Mouse (Mus musculus) frontal cortex, postnatal 10 days (tissue): ENCODE data around the gene Cdpf1.

Experiments used
- DNase-seq, 2 experiments: peaks; one replicate each; pipeline ENCODE4 v3.0.0; 2022; ENCODE audit warnings: low spot score in 2 of 2, mixed read lengths in 1 of 2

The Cdpf1 gene

DNA sequence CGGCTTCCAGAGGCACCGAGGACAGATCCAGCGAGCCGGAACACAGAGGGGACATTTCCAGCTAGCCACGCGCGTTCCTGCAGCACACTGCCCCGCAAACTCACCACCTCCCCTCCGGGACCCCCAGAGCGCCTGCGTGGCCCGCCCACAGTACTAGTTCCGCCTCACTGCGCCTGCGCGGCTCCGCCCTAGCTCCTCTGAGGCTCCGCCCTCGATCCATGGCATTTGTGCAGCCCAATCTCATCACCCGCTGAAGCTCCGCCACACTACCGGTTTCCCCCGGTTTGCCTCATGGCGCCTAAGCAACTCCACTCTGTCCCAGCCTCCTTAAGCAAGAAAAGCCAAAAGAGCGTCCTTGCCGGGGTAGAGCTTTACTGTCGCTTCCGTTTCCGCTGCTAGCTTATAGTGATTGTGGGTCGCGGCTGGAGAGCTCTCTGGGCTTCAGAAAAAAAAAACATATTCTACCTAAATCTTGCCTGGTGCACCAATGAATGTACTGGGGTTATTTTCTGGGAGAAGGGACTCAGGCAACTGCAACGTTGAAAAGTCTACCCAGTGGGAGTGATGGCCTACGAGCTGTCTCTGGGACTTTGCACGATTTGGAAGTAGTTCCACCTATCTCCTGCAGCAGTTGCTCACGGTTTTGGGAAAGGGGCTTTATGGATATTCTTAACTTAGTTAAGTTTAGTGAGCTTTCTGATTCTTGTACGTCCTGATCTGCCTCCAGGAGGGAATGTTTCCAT is at the start of gene Cdpf1:
Gene Cdpf1, minus strand, starts transcription at position 163 of the 743 bp plus-strand sequence.
- peak; percentile 97 to 99 for DNase-seq

DNA sequence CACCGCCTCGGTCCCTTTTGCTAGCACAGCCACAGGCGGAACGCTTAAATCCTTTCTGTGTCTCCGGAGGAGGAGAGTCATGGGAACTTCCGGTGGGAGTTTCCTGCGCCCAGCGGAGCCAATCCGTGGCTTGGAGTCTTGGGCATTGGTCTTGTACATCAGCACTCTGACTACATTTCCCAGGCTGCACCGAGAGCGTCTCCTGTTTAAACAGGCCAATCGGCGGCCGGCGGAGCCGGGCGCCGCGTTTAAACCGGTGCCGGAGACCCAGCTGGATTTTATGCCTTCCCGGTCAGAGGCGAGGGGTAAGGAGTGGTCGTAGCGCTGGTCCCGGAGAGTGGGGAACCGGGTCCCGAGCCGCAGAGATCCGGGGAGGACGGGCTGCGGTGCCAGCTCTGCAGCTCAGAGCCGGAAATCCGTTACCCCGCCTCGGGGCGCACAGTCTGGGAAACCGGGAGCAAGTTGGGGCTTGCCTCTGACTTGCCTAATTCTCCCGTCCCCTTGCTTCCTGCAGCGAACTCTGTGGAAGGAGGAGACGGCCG is 48.1 kb upstream of the Cdpf1 start, which contains the start of gene Gtse1:
Gene Gtse1, plus strand, starts transcription at position 256 of the 542 bp plus-strand sequence.
- DNase-seq, result peak; percentile 92 to 94

DNA sequence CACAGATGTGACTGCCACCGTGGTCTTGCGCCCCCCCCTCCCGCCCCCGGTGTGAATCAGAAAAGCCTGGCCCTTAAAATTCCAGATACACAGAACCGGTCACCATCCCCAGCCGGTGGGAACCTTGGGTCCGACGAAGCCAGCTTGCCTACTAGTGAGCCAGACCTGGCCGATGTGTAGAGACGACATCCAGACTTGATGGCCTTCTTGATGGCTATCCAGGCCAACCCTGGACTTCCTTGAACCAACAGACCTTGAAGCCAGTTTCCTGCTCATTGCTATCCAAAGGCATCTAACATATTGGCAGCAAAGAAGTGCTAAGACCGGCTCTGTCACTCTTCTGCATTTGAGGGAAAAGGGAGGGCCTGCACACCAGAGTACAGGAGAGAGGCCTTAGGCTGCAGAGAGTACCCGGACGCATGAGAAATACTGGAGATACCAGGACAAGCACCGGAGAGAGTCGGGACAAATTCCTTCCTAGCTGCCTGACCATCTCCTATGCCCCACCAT is 47.5 kb upstream of the Cdpf1 start:
- DNase-seq, result no peak

DNA sequence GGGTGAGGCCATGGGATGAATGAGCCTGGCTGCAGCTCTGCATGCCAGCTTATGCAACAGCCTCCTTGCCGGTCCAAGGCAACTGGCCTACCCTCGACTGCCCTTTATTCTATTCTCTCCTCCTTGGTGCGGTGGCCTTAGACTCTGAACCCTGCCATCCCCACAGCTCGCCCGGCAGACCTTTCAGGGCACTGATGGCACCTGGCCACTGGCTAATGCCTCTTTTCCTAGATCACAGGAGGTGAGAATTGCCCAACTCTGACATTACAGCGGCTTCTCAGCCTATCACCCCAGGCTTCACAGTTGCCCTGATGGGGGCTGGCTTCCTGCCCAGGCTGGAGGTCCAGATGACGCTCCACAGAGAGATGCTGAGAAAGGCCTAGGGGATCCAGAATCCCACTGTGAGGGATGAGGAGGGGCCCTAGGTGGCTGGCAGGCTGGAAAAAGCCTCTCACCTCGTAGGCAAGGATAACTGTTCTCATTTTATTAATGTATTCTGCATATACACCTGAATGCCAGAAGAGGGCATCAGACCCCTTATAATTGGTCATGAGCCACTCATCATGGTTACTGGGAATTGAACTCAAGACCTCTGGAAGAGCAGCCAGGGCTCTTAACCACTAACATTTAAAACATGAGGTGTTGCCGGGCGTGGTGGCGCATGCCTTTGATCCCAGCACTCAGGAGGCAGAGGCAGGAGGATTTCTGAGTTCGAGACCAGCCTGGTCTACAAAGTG is 40.3 kb upstream of the Cdpf1 start:
- DNase-seq, result no peak

DNA sequence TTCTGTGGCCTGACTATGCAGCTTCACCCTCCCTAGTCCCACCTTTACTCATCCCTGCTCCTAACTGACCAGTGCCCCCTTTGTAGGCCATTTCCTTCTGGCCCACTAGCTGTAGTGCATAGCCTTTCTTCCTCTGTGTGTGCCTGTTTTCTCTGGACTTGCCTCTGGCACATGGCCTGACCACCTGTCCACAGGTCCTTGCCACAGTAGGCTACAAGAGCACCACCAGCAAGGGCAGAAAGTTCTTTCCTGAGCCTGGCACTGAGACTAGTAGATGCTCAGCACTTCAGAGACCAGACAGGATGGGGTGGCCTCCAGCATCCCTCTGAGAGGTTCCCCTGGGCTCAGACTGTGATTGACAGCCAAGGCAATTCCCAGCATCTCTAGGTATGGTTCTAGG is 33.6 kb upstream of the Cdpf1 start:
- no peak for DNase-seq

DNA sequence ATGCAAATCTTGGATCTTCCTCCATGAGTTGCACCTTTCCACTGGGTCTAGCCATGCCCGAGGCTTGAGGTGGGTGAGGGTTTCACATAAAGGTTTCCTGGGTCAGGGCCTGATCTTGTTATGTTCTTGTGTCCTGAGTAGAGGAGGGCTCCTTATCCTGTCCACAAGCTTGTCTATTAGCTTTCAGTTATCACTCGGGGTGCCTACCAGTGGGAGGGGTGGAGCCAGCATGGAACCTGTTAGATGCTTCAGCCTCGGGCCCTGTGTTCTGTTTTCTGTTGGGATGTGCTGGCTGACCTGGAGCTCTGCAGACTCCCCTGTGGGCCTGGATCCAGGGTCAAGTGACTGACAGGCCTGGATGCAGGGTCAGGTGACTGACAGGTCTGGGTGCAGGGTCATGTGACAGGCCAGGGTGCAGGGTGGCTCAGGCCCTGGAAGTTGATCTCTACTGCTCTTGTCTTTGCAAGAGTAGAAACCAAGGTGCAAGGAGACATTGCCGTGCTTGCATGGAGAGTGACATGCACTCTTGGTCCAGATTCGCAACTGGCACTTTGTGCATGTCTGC is 30.4 kb upstream of the Cdpf1 start:
- DNase-seq, result no peak

DNA sequence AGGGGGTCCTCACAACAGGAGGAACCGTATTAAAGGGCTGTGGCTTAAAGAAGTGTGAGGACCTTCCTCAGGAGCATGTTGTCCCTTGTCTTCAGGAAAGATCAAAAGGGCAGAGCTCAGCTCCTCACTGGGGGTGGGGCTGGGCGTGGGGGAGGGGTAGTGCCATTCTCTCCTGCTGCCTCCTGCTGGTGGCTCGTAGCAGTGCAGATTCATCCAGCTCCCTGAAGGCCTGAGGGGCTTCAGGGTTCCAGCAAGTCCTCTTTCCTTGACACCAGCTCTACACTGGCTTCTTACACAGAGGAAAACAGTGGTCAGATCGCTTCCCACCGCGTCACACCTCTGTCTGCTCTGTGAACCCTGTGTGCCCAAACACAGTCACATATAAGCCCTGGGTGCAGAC is 29.5 kb upstream of the Cdpf1 start:
- DNase-seq, result no peak

DNA sequence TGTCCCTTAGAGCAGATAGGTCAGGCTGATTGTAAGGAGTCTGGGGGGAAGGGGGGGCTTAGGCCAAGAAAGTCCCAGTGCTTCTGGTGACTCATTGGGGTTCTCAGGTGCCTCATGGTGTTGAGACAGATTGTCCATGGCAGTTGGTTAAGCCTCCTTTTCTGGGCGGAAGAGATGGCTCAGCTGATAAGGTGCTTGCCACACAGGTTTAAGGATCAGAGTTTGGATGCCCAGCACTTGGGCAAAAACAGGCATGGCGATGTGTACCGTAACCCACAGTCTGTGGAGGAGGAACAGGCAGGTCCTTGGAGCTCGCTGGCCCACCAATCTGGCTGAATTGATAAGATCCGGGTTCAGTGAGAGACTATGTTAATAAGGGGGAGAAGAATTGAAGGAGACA is 25.4 kb upstream of the Cdpf1 start:
- no peak for DNase-seq

DNA sequence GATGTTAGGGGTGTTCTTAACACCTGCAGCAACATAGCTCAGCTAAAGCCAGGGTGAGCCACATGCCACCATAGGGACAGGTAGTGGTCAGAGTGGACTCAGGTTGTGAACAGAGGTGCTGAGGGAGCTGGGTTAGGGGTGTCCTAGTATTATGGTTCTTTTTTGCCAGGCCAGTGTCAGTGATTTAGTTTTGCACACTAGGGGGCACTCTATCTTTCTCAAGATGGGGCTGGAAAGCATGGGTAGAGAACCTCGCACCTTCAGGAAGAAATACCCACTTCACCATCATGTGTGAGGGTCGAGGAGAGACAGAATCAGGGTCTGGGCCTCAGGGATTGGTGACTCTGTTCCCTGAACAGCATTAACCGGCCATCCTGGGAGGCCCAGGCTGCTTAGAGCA is 23.8 kb upstream of the Cdpf1 start:
- DNase-seq, result no peak

DNA sequence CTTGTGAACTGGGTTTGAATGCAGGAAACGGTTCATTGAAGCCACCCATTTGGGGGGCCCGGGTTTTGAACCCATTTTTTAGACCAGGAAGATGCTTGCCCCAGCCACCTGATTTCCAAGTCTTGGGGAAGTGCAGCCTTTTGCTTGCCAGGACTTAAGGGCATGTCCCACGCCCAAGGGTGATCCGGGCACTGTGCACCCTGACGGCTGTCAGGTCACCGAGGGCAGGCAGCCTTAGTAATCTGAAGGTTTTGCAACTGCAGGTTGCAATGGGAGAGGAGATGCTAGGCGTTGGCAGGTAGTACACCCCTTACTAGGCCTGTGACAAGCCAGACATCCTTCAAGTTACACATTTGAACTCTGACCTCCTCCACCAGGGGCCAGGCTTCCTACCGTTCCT is 21.1 kb upstream of the Cdpf1 start:
- no peak for DNase-seq

DNA sequence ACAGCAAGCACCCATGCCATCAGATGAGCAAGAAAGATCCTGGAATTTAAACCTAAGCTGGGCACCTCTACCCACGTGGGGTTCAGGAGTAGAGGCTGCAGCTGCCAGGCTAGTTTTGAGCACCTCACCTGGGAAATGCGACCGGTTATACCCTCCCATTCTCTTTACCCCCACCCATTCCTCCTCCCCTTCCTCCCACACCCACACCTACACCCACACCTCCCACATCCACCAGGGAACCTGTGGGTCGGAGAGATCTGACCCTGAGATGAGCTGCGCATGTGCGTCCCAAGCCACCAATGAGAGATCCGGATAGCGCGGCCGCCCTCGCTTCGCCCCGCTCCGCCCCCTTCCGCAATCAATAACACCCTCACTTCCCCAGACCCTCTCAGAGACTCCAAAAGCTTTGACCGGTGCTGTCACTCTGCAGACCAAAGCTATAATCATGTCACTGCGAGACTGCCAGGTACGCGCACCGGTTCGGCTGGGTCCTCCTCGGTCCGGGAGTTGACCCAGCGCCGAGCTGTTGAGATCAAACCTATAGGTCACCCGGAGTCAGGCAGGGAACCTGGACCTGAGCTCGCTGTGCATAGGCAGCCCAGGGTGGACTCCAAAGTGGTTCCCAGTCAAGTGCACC is 20.6 kb upstream of the Cdpf1 start, which contains the start of gene Ttc38:
Gene Ttc38, plus strand, starts transcription at position 353 of the 637 bp plus-strand sequence.
- DNase-seq, result peak; percentile 57 to 70

DNA sequence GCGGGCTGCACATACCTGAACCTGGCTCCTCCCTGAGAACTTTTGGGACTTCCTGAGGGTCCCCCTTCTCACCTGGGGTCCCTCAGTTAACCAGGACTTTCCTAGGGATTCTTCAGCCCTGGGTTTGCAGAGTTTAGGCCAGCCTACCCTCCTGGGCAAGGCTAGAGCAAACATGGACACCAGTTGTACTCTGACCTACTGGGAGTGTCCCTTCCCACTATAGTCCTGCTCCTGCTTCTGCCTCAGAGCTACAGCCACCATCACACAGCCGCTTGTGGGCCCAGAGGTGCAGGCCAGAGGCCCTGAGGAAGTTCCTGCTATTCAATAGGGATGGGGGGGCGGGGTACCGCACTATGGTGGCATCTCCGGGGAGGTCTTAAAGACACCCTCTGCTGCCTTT is 18.0 kb upstream of the Cdpf1 start:
- DNase-seq, result no peak

DNA sequence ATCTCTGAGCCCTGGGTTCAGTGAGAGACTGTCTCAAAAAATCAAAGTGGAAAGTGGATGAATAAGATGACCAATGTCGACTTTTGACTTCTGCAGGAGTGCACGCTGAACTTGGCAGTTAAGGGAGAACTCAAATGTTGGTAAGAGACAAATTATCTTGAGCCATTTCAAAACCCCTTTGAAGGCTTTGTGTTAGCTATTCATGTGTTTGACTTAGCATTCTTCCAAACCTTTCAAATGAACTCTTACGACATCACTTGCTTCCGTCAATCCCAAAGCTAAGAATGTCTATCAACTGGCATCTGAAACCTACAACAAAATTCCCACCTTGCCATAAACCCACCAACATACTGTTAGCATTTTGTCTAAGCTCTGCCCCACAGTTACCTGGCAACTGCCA is 16.6 kb upstream of the Cdpf1 start:
- no peak for DNase-seq

DNA sequence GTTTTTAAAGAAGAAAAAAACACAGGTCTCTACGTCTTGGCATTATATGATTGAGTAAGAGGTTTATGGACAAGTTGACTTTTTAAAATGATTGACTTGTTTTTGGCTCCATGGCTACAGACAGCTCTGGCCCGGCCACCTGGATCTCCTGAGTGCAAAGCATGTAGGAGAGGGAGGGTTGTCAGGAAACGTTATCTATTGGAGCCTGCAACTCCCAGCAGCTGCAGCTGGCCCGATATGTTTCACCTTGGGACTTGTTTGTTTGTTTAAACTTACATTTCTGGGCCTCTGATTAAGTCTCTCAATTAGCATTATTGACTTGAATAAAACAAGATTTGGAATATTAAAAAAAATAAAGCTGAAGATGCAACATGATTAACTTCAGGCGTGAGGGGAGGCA is 15.2 kb upstream of the Cdpf1 start:
- no peak for DNase-seq

DNA sequence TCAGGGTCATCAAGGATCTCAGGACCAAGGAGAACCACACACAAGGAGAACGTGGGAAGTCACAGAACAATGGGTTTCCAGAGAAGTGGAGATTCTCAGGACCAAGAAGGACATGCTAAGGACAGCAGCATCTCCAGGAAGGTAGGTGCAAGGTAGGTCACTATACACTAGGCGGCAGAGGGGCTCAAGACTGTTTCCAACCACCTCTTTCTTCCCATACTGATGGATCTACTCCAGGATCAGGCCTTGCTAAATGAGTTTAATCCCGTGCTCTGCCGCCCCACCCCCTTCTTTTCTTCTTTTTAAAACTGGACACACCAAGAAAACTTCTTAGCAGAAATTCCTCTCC is 10.5 kb upstream of the Cdpf1 start:
- no peak for DNase-seq

DNA sequence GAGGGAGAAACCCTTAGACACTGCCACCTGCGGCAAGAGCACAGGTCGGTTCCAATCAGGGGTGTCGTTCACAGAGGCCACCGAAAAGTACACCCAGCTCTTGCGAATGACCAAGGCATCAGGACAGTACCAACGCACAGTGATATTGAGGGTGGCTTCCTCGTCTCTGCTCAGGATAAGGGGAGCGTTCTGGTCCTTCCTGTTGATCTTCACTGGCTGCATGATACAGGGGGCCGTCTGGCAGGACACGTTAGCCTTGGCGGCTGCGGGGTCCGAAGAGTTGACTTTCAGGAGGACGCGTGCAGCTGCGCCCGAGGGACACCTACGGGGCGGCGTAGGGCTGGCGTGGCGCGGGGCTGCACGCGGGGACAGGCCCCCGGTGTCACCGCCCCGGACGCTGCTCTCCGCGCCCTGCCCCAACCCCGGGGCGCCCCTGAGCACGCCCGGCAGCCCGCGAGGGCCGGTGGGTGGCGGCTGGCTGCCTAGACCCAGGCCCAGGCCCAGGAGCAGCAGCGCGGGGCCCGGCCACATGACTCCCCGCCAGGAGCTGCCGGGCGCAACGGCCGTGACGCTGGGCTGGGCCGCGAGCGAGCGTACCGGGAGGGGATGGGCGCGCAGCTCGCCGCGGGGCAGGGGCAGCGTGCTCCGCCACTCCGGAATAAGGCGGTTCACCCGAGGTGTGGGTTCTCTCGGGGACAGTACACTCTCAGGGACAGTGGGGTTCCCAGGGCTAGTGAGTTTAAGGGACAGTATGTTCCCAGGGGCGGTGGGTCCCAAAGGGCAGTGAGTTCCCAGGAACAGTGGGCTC is 9.9 kb upstream of the Cdpf1 start, which contains the start of gene Pkdrej:
Gene Pkdrej, minus strand, starts transcription at position 532 of the 808 bp plus-strand sequence.
- peak in 1 of 2 experiments; percentile 13 for DNase-seq

DNA sequence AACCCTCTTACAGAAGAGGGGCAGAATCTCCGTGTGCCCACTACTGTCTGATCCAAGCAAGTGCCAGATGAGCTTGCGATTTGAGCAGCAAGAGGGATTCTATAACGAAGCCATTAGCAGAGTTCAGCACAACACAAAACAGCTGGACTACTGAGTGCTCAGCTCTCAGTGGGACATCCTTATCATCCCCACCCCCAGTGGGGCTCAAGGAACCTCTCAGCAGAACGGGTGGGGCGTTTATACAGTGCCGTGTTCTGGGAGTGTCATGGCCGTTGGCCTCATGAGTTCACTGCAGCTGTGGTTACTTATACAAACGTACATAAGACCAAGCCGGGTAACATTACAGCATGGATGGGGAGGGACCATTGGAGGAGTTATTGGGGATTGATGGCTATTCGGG is 1.9 kb upstream of the Cdpf1 start:
- no peak for DNase-seq

DNA sequence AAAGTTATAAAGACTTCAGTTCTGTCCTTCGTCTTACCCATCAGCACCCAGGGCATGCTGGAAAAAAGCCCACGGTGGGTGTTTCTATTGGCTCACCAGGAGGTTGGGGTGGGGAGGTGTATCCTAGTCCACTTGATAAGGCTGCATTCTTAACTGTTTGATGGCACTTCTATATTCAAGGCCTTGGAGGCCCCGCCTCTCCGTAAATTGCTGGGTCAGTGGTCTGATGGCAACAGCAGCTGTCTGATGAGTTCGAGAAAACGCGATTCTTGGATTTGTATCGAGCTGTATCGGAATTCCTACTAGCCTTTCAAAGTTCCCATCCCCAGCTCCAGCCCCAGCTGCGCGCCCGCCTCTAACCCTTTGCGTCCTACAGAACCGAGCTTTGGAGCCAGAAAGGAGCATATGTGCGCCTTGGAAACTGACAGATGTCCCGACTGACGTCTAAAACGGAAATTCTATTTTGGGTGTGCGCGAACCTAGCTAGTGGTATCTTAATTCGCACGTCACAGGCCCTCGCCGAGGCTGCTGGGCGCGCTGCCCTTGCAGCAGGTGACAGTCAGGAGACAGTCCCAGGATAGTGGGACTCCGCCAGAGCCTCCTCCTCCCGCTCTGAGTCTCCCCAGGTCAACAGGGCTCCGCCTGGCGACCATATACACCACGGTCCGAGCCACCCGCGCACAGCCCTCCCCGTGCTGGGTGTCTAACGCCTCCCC is 533 bp downstream of the Cdpf1 start:
- DNase-seq, result peak; percentile 69 to 72

DNA sequence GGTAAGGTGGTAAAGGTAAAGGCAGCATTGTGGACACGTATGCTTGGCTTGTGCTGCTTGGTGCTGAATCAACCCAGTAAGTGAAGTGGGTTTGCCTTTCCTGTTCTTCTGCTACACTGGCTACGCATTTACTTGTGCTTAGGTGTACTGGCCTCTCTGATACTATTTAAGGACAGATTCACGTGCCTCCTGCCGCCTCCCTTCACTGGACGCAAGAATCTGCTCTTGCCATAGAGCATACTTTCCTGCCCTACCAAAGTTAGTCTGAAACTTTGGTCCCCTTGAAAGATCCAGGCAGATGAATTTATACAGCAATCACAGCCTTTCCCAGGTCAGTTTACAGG is 1.1 kb downstream of the Cdpf1 start:
- no peak for DNase-seq

DNA sequence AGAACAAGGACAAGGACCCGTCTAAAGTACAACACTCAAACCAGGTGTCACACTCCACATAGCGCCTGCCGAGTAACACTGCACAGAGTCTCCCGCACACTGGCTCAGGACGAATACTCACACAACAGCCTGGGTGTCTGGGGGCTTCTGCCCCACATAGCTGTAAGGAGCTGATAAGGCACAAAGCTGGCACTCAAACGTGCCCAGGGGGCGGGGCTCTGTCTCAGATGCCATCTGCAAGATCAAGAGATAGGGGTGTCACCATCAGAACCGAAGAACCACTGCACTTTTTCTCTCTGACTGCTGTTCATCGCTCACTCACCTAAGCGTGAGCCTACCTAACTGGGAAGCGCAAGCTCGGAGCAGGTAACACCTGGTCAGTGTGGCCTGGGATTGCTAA is 2.4 kb downstream of the Cdpf1 start:
- no peak for DNase-seq
